Mouse (Mus musculus) embryonic facial prominence, embryonic 11.5 days (tissue): ENCODE measurements around the gene Dkk2. TPM values are rescaled to one million over a fixed set of nuclear protein-coding genes. Genes with fewer than 3 reads are reported as not detected.

ENCODE experiments used
- ATAC-seq: fragments of 200-750 bp; cut with Nextera tagmentation; replicated peaks from 2 replicates; pipeline ENCODE4 v1.8.0; 2017; ENCODE audit warnings: low read depth; ENCODE audit not compliant: insufficient number of reproducible peaks, low FRiP score, low TSS enrichment
- DNase-seq: peaks from one replicate; pipeline ENCODE4 v3.0.0-alpha.2; 2015; ENCODE audit warnings: low spot score
- H3K27ac ChIP-seq: fragments of 300-500 bp; sonication (generic); replicated peaks from 2 replicates; pipeline ENCODE4 v1.5.1; 2014; ENCODE audit warnings: mild to moderate bottlenecking, low read depth, low read length, control low read depth
- H3K27me3 ChIP-seq: fragments of 300-500 bp; sonication (generic); 2 replicates; pipeline ENCODE4 v1.6.1; 2014; ENCODE audit warnings: mild to moderate bottlenecking, low read length, moderate library complexity, mixed read lengths; ENCODE audit not compliant: control insufficient read depth, insufficient read depth
- H3K36me3 ChIP-seq: fragments of 300-500 bp; sonication (generic); replicated peaks from 2 replicates; pipeline ENCODE4 v1.6.1; 2014; ENCODE audit warnings: low read depth, mild to moderate bottlenecking, low read length, moderate library complexity, mixed read lengths; ENCODE audit not compliant: control insufficient read depth, insufficient read depth
- H3K4me1 ChIP-seq: fragments of 300-500 bp; sonication (generic); 2 replicates; pipeline ENCODE4 v1.6.1; 2014; ENCODE audit warnings: low read length, mixed read lengths; ENCODE audit not compliant: control insufficient read depth, insufficient read depth
- H3K4me2 ChIP-seq: fragments of 300-500 bp; sonication (generic); 2 replicates; pipeline ENCODE4 v1.6.1; 2014; ENCODE audit warnings: low read depth, mild to moderate bottlenecking, control low read depth, low read length, moderate library complexity
- H3K4me3 ChIP-seq: fragments of 300-500 bp; sonication (generic); 2 replicates; pipeline ENCODE4 v1.5.1; 2014; ENCODE audit warnings: low read depth, low read length, control low read depth
- H3K9ac ChIP-seq: fragments of 300-500 bp; sonication (generic); replicated peaks from 2 replicates; pipeline ENCODE4 v1.6.1; 2014; ENCODE audit warnings: mild to moderate bottlenecking, control low read depth, low read length
- H3K9me3 ChIP-seq: fragments of 300-500 bp; sonication (generic); replicated peaks from 2 replicates; pipeline ENCODE4 v1.6.1; 2016; ENCODE audit warnings: mild to moderate bottlenecking, low read length, inconsistent platforms, mixed read lengths; ENCODE audit not compliant: control insufficient read depth
- WGBS: fragments of 180-500 bp; shearing (Covaris S2); extraction: QIAGEN DNeasy Blood & Tissue Kit; methylation state at CpG from one replicate; pipeline ENCODE4 v1.1.7; 2014; 5-methylcytosine and 5-hydroxymethylcytosine counted together
- polyA plus RNA-seq: library from polyadenylated mRNA; unstranded; fragments of >200 nt; fragmentation: Nextera tagmentation; extraction: Ambion mirVana; gene quantifications from 2 replicates; pipeline ENCODE4 v1.2.1, GENCODE M21; 2014

Dkk2 gene
- polyA plus RNA-seq, 1 experiment from 2014 or later = 20.0 TPM

DNA sequence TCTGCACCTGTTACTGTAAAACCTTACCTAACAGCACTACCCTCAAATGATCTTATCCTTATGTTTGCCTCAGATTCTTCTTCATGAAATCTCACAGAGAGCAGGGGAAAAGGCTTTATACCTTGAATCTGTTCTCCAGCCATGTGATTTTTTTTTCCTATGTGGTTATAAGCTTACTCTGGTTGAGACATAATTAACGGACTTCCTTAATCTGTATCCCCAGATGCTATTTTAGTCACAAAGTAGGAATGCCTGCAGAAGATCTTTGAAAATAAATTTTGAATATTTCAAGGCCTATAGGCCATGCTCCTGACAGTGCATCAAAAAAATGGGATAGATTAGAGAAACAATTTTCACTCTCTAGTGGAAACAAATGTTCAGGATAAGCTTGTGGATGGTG is 20.2 kb upstream of the Dkk2 start:
- DNase-seq (no peak), ATAC-seq (no peak)
- H3K36me3 ChIP-seq = no peaks in the 10 kb centered on the region
- H3K27me3 ChIP-seq = no peaks in the 10 kb centered on the region
- H3K4me3 ChIP-seq = no peak overlapping the region
- no peak overlapping the region for H3K9ac ChIP-seq
- WGBS = 78% methylated on average over 1 of the region's 1 CpGs
- H3K9me3 ChIP-seq = no peaks in the 10 kb centered on the region
- H3K27ac ChIP-seq = no peak overlapping the region
- no peak overlapping the region for H3K4me2 ChIP-seq
- H3K4me1 ChIP-seq = no peaks in the 10 kb centered on the region

DNA sequence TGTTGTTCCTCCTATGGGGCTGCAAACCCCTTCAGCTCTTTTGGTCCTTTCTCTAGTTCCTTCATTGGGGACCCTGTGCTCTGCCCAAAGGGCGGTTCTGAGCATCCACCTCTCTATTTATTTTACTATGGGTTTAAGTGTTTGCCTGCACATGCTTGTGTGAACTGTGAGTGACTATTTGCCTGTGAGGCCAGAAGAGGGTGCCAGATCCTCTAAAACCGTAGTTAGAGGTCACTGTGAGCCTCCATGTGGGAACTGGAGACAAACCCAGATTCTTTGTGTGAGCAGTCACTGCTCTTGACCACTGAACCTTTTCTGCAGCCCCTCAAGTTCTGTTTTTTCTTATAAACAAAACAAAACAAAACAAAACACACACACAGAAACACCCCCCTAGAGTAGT is 14.1 kb upstream of the Dkk2 start:
- Histone ChIP-seq H3K4me1 (no peaks in the 10 kb centered on the region), H3K4me3 (no peak overlapping the region), H3K27ac (no peak overlapping the region), H3K27me3 (no peaks in the 10 kb centered on the region), H3K36me3 (no peaks in the 10 kb centered on the region), H3K9me3 (no peaks in the 10 kb centered on the region; the same call in 1 of the 2 replicates), H3K9ac (no peak overlapping the region), H3K4me2 (no peak overlapping the region)
- no peak for ATAC-seq
- DNase-seq = no peak
- 47% methylated on average over 2 of the region's 2 CpGs for WGBS

DNA sequence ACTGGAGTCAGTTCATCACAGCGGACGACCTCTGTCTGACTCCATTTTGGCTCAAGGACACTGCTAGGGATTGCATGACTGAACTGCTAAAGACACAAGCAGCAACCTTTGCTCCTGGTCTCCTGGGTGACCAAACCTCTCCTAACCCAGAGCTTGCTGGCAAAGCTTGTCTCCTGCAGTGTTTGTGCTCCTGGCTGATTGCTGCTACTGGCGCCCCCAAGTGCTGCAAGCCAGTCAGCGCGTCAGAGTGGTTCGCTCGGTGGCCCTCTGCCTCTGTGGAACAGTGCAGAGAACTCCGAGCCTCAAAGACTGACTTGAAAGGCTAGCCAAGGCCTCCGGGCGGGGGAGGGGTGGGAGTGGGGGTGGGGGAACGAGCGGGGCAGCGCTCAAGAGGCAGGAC is 1.1 kb upstream of the Dkk2 start:
- H3K27me3 ChIP-seq = peaks cover 3% of the 10 kb centered on the region; the same call in 1 of the 2 replicates
- peak overlapping the region; percentile 54 for H3K4me3 ChIP-seq
- no peak overlapping the region for H3K27ac ChIP-seq
- peak; percentile 46 for ATAC-seq
- no peaks in the 10 kb centered on the region for H3K36me3 ChIP-seq
- WGBS = 3% methylated on average over 13 of the region's 13 CpGs
- peak; percentile 85 for DNase-seq
- no peaks in the 10 kb centered on the region for H3K9me3 ChIP-seq
- H3K4me2 ChIP-seq = peak overlapping the region; percentile 91
- H3K4me1 ChIP-seq = peaks cover 3% of the 10 kb centered on the region; the same call in 1 of the 2 replicates
- H3K9ac ChIP-seq = peak overlapping the region; percentile 60; the same call in 1 of the 2 replicates

DNA sequence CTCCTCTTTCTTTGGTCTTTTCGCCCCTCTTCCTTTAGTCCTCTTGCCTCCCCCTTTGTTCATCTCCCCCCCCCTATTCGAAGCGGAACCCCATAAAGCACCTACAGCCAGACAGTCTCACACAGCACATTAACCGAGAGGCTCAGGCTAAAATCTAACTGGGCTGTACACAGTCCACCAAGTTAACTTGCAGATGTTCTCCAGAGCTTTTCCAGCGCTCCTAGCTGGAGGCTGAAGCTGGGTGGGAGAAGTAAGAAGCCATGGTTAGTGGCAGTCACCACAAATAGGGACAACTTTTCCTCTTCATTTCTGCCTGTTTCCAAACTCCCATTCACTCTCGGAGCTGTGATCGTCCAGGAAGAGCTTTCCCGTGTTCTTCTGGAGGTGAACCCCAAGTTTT is 412 bp upstream of the Dkk2 start:
- no peaks in the 10 kb centered on the region for H3K9me3 ChIP-seq
- H3K4me3 ChIP-seq = peak overlapping the region; percentile 54
- DNase-seq (peak; percentile 33), ATAC-seq (peak; percentile 27; the same call in 1 of the 2 replicates)
- peak overlapping the region; percentile 60 for H3K9ac ChIP-seq
- H3K27me3 ChIP-seq = peaks cover 3% of the 10 kb centered on the region; the same call in 1 of the 2 replicates
- H3K4me1 ChIP-seq = peaks cover 3% of the 10 kb centered on the region; the same call in 1 of the 2 replicates
- H3K27ac ChIP-seq = no peak overlapping the region
- H3K4me2 ChIP-seq = peak overlapping the region; percentile 91
- H3K36me3 ChIP-seq = no peaks in the 10 kb centered on the region
- WGBS = 1% methylated on average over 8 of the region's 8 CpGs

DNA sequence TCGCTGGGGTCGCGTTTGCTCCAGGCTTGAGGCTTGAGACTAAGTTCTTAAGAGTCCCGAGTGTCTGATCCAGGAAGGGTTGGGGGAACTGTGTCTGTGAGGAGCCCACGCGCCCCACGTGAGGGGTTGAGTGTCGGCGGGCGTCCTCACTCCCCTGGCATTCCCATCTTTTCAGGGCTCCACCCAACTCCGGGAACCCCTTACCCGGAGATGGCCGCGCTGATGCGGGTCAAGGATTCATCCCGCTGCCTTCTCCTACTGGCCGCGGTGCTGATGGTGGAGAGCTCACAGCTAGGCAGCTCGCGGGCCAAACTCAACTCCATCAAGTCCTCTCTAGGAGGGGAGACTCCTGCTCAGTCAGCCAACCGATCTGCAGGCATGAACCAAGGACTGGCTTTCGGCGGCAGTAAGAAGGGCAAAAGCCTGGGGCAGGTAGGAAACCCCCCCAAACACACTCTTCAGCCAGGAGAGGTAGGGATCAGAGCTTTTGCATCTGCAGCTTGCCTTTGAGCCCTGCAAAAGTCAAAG is 795 bp downstream of the Dkk2 start:
- under 1% methylated on average over 22 of the region's 23 CpGs for WGBS
- H3K27me3 ChIP-seq = peaks cover 3% of the 10 kb centered on the region; the same call in 1 of the 2 replicates
- H3K9me3 ChIP-seq = no peaks in the 10 kb centered on the region
- 0 out of 2 replicates have a peak overlapping the region, but pooled peaks have one; percentile 41 for H3K27ac ChIP-seq
- no peaks in the 10 kb centered on the region for H3K36me3 ChIP-seq
- H3K4me2 ChIP-seq = peak overlapping the region; percentile 91
- H3K4me3 ChIP-seq = peak overlapping the region; percentile 54
- ATAC-seq = 0 out of 2 replicates have a peak, but pooled peaks have one; percentile 32
- H3K4me1 ChIP-seq = peaks cover 3% of the 10 kb centered on the region; the same call in 1 of the 2 replicates
- H3K9ac ChIP-seq = peak overlapping the region; percentile 60
- DNase-seq = peak; percentile 63

DNA sequence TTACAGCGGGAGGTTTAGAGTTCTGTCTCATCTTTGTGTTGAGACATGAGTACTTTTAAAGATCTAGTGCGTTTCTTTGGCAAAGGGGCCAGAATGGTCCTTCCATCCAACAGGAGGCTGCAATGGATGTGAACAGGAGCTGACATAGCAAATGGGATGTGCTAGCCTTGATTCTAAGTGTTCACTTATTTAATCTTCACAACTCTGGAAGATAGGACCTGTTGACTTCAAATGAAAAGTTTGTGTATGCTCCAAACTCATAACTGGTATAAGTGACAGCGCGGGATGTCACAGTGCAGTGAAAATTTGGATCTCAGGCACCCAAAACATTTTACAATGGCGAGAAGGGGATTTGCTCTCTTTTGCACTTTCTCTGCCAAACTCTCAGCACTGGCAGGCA is 1.4 kb downstream of the Dkk2 start:
- peak; percentile 30 for DNase-seq
- no peak overlapping the region for H3K27ac ChIP-seq
- H3K27me3 ChIP-seq = peaks cover 3% of the 10 kb centered on the region; the same call in 1 of the 2 replicates
- H3K4me1 ChIP-seq = peaks cover 3% of the 10 kb centered on the region; the same call in 1 of the 2 replicates
- peak overlapping the region; percentile 54 for H3K4me3 ChIP-seq
- H3K36me3 ChIP-seq = no peaks in the 10 kb centered on the region
- WGBS = 20% methylated on average over 5 of the region's 5 CpGs
- ATAC-seq = no peak
- no peaks in the 10 kb centered on the region for H3K9me3 ChIP-seq
- peak overlapping the region; percentile 91 for H3K4me2 ChIP-seq
- peak overlapping the region; percentile 60 for H3K9ac ChIP-seq

DNA sequence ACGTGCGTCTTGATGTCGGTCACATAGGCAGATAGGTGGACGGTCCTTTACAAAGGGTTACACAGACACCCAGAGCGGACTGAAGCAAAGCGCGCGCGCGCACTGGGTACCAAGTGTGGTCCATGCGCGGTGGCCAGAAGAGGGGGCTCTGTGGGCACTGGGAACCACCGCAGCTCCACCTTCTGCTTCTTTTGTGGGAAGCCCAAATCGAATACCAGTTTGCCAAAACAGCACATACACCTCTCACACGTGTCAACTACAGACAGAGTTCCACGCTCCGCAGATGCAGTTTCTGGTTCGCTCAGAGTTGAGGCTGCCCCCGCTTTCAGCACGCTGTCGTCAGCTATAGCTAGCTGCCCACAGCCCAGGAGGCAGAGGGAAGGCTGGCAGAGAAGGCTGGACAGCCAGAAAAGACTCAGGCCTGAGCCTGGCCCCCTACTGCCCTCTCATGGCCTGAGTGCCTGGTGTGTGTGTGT is 2.0 kb downstream of the Dkk2 start:
- Histone ChIP-seq H3K4me3 (peak overlapping the region; percentile 54), H3K4me2 (peak overlapping the region; percentile 91), H3K27ac (no peak overlapping the region), H3K36me3 (no peaks in the 10 kb centered on the region), H3K4me1 (peaks cover 3% of the 10 kb centered on the region; the same call in 1 of the 2 replicates), H3K9ac (peak overlapping the region; percentile 56), H3K27me3 (peaks cover 3% of the 10 kb centered on the region; the same call in 1 of the 2 replicates), H3K9me3 (no peaks in the 10 kb centered on the region)
- ATAC-seq (peak; percentile 82), DNase-seq (peak; percentile 82)
- WGBS = under 1% methylated on average over 21 of the region's 21 CpGs

DNA sequence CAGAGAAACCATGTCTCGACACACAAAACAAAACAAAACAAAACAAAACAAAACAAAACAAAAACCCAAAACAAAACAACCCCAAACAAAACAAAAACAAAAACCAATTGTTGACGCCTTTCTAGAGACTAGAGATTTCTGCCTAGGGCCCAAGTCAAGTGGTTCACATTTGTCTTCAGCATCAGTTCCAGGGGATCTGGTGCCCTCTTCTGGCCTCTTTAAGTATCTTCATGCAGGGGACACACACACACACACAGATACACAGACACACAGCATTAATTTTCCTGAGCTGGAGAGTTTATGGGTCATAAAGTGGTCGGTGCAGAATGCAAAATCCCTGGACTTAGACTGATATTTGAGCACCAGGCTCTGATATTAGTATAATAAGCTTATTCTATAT is 7.9 kb downstream of the Dkk2 start:
- H3K9me3 ChIP-seq = no peaks in the 10 kb centered on the region
- 89% methylated on average over 3 of the region's 3 CpGs for WGBS
- no peak for DNase-seq
- no peak overlapping the region for H3K9ac ChIP-seq
- H3K4me3 ChIP-seq = no peak overlapping the region
- H3K4me2 ChIP-seq = no peak overlapping the region
- no peaks in the 10 kb centered on the region for H3K4me1 ChIP-seq
- H3K27ac ChIP-seq = no peak overlapping the region
- H3K36me3 ChIP-seq = no peaks in the 10 kb centered on the region
- no peaks in the 10 kb centered on the region for H3K27me3 ChIP-seq
- no peak for ATAC-seq
